Mouse (Mus musculus): ENCODE measurements around the gene Rusc2.

Rusc2 gene

DNA sequence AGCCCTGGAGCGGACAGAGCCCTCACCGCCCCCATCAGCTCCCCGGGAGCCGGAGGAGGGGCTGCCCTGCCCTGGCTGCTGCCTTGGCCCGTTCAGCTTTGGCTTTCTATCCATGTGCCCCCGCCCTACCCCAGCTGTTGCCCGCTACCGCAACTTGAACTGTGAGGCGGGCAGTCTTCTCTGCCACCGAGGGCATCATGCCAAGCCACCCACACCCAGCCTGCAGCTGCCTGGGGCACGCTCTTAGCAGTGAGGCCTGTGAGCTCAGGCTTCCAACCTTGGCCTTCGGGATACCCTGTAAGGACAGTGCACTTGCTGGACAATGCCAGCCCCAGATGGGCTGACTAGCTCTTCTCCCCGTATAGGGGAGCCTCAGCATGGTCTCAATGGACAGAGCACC is 65.5 kb downstream of the Rusc2 start:
- no peak for DNase-seq

GRCm38 (mm10) chr4:43448554-43448953 is 66.8 kb downstream of the Rusc2 start:
- no peak for DNase-seq

DNA sequence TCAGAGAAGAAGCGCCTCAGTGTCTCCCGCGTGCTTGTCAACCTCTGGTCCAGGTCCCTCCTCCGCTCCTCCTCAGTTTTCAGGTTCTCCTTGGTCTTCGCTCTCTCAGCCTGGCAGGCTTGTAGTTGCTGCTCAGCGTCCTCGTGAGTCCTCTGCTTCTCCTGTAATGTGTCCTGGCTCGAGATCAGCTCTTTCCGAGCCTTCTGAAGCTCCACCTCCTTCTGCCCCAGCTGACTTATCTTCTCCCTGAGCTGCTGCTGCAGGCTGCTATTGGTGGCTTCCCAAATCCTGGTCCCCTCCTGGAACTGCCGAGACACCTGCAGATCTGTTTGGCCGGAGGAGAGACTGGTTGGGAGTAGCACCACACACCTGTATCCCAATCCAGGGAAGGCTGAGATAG is 70.5 kb downstream of the Rusc2 start:
- no peak for DNase-seq

DNA sequence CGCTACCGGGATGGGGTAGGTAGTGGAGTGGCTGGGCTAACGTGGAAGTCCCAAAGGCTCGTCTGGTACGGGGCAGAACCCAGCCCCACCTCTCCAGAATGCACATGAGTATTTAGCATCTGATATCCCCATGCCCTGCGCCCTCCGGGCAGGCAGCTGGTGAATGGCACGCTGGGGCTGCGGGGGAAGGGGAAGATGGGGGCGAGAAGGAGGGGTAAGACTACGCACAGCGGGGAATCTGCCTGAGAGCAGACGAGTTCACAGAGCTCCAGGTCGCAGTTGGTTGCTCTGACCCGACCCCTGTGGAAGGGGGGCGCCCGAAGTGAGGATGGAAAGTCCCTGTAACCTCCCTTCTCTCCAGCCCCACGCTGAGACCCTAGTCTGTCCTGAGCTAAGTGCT is 71.6 kb downstream of the Rusc2 start:
- DNase-seq, result no peak

- no peak for DNase-seq
Measured at GRCm38 (mm10) chr4:43454041-43454836, 72.5 kb downstream of the Rusc2 start, which contains the start of gene Cd72. Gene Cd72 (minus strand): TSS chr4:43454628.

GRCm38 (mm10) chr4:43456470-43456869 is 74.7 kb downstream of the Rusc2 start:
- peak; percentile 56 to 77 for DNase-seq

- no peak for DNase-seq
Measured at GRCm38 (mm10) chr4:43457124-43457523, 75.3 kb downstream of the Rusc2 start.

GRCm38 (mm10) chr4:43463102-43463501 is 81.3 kb downstream of the Rusc2 start:
- DNase-seq, result no peak

GRCm38 (mm10) chr4:43465935-43466334 is 84.2 kb downstream of the Rusc2 start:
- no peak for DNase-seq

DNA sequence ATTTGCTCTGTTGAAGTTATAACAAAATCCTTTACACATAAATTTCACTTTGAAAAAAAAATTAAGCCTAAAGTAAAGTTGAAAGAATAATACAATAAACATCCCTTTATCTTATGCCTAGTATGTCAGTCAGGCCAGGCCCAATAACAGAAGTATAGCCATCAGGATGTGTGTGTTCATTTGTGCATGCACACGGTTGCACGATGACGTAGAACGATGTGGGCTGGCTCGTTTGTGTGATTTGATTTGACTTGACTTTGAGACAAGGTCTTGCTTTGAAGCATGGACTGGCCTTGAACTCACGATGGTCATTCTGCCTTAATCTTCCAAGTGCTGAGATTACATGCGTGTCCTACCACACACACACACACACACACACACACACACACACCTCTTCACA is 85.1 kb downstream of the Rusc2 start:
- no peak for DNase-seq

DNA sequence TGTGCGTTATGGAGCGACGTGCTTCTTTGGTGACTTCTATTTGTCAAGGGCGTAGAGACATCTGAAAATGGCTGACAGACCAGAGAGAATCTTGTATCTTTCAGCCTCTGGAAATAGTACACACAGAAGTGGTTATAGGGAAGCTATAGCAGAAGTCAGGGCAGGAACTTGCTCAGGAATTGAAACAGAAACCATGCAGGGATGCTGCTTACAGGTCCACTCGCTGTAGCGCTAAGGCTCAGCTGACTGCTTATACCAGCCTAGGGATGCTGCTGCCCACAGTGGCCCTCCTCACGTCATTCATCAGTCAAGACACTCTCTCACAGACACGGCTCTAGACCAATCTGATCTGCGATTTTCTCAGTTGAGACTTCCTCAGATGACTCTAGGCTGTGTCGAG is 88.5 kb downstream of the Rusc2 start:
- no peak for DNase-seq

DNA sequence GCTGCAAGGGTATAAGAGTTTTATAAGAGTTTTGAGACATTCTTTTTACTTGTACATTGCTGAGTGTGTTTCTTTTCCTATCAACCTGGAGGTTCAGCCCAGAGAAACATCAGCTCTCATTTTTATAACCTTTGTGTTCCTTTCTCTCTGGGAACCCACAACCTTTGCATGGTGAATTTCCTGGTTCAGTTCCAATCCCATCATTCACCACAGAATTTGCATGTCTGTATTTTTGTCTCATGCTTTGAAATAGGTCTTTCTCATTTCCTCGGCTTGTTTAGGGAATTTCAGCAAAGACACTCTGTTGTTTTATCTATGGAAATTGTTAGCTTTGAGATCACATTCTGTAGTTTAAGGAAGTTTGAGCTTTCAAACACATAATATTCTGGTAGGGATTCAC is 91.9 kb downstream of the Rusc2 start:
- DNase-seq, result no peak

GRCm38 (mm10) chr4:43476604-43477003 is 94.8 kb downstream of the Rusc2 start:
- DNase-seq, result no peak
